24 mouse cellular contexts compared by ENCODE assay signal in genomic region chr4:149173661-149174060, GRCm38 (mm10). TPM values are rescaled to one million over a fixed set of nuclear protein-coding genes. Genes with fewer than 3 reads are reported as not detected.
DNase-seq lines count a peak whose midpoint lies in the region; ATAC-seq lines count a peak whose summit lies in the region.
"Had no signal": no experiment of that assay in that cellular context is flagged by ENCODE, and none has a peak within 500 bp of the region (broad histone marks: within the 10 kb centered on the region; RNA-seq: fewer than 3 reads in every experiment).

No protein-coding gene starts in this region.

- H3K4me2 ChIP-seq in forebrain, embryonic 12.5 days, result no peak overlapping the region
- H3K4me2 ChIP-seq in forebrain, embryonic 16.5 days (ENCODE audit: low read length), result no peak overlapping the region
- no peak overlapping the region for H3K4me2 ChIP-seq in midbrain, embryonic 13.5 days (replicated peaks)
- H3K4me2 ChIP-seq in midbrain, embryonic 14.5 days (ENCODE audit: low read length), result no peak overlapping the region
- H3K4me2 ChIP-seq: hindbrain, embryonic 15.5 days had no signal

- no peak for ATAC-seq in forebrain, embryonic 12.5 days (ENCODE audit: low FRiP score)
- ATAC-seq in forebrain, embryonic 16.5 days, result no peak
- no peak for ATAC-seq in midbrain, embryonic 13.5 days
- ATAC-seq in midbrain, embryonic 14.5 days (ENCODE audit: low FRiP score, low TSS enrichment), result no peak
- ATAC-seq in monocyte, adult 5-6 weeks (replicated peaks; ENCODE audit: insufficient number of reproducible peaks, low FRiP score, low TSS enrichment, poor library complexity, severe bottlenecking), result peak; percentile 59
- ATAC-seq: forebrain, embryonic 14.5 days had no signal

- H3K27me3 ChIP-seq in forebrain, embryonic 12.5 days, result no peaks in the 10 kb centered on the region
- no peaks in the 10 kb centered on the region for H3K27me3 ChIP-seq in forebrain, embryonic 16.5 days (replicated peaks; ENCODE audit: control insufficient read depth, insufficient read depth, low read length)
- H3K27me3 ChIP-seq in midbrain, embryonic 13.5 days, result no peaks in the 10 kb centered on the region
- H3K27me3 ChIP-seq in midbrain, embryonic 14.5 days (ENCODE audit: control insufficient read depth, insufficient read depth, low read length), result no peaks in the 10 kb centered on the region
- H3K27me3 ChIP-seq: hindbrain, embryonic 15.5 days had no signal

- H3K27ac ChIP-seq in forebrain, embryonic 12.5 days, result 0 out of 2 replicates have a peak overlapping the region, but pooled peaks have one; percentile 5
- H3K27ac ChIP-seq in forebrain, embryonic 16.5 days (ENCODE audit: low read length), result no peak overlapping the region
- 0 out of 2 replicates have a peak overlapping the region, but pooled peaks have one; percentile 5 for H3K27ac ChIP-seq in midbrain, embryonic 13.5 days
- no peak overlapping the region for H3K27ac ChIP-seq in midbrain, embryonic 14.5 days (replicated peaks; ENCODE audit: low read depth, low read length)
- H3K27ac ChIP-seq: embryonic facial prominence, embryonic 10.5 days; liver, embryonic 14.5 days had no signal

- peaks cover 24% of the 10 kb centered on the region for H3K36me3 ChIP-seq in forebrain, embryonic 12.5 days (replicated peaks)
- H3K36me3 ChIP-seq in forebrain, embryonic 16.5 days (ENCODE audit: control insufficient read depth, insufficient read depth), result peaks cover 7% of the 10 kb centered on the region
- H3K36me3 ChIP-seq in midbrain, embryonic 13.5 days, result peaks cover 32% of the 10 kb centered on the region
- H3K36me3 ChIP-seq in midbrain, embryonic 14.5 days (ENCODE audit: control insufficient read depth, insufficient read depth, low read length), result peaks cover 29% of the 10 kb centered on the region

- H3K9ac ChIP-seq in forebrain, embryonic 12.5 days, result no peak overlapping the region
- H3K9ac ChIP-seq in forebrain, embryonic 16.5 days (replicated peaks; ENCODE audit: low read depth, low read length), result no peak overlapping the region
- H3K9ac ChIP-seq in midbrain, embryonic 13.5 days (replicated peaks), result no peak overlapping the region
- H3K9ac ChIP-seq in midbrain, embryonic 14.5 days (replicated peaks; ENCODE audit: low read length), result no peak overlapping the region
- H3K9ac ChIP-seq: hindbrain, embryonic 15.5 days; liver, embryonic 14.5 days had no signal

- H3K9me3 ChIP-seq in forebrain, embryonic 12.5 days, result no peaks in the 10 kb centered on the region
- no peaks in the 10 kb centered on the region for H3K9me3 ChIP-seq in forebrain, embryonic 16.5 days (ENCODE audit: control insufficient read depth, low read length)
- no peaks in the 10 kb centered on the region for H3K9me3 ChIP-seq in midbrain, embryonic 13.5 days
- H3K9me3 ChIP-seq in midbrain, embryonic 14.5 days (ENCODE audit: control insufficient read depth, low read length), result no peaks in the 10 kb centered on the region
- H3K9me3 ChIP-seq: embryonic facial prominence, embryonic 10.5 days; hindbrain, embryonic 15.5 days; megakaryocyte, embryonic 14.5 days had no signal

- H3K4me3 ChIP-seq in forebrain, embryonic 12.5 days (replicated peaks), result no peak overlapping the region
- no peak overlapping the region for H3K4me3 ChIP-seq in forebrain, embryonic 16.5 days (replicated peaks; ENCODE audit: low read length)
- no peak overlapping the region for H3K4me3 ChIP-seq in midbrain, embryonic 13.5 days (replicated peaks)
- H3K4me3 ChIP-seq in midbrain, embryonic 14.5 days (replicated peaks; ENCODE audit: low read depth, low read length), result no peak overlapping the region
- H3K4me3 ChIP-seq: embryonic facial prominence, embryonic 10.5 days; hindbrain, embryonic 15.5 days; megakaryocyte, embryonic 14.5 days had no signal

- 0 out of 2 replicates have a peak, but pooled peaks cover 6% of the 10 kb centered on the region for H3K4me1 ChIP-seq in forebrain, embryonic 12.5 days
- no peaks in the 10 kb centered on the region for H3K4me1 ChIP-seq in forebrain, embryonic 16.5 days (replicated peaks; ENCODE audit: control insufficient read depth, insufficient read depth, low read length)
- H3K4me1 ChIP-seq in midbrain, embryonic 13.5 days (replicated peaks), result 0 out of 2 replicates have a peak, but pooled peaks cover 6% of the 10 kb centered on the region
- no peaks in the 10 kb centered on the region for H3K4me1 ChIP-seq in midbrain, embryonic 14.5 days (ENCODE audit: control insufficient read depth, insufficient read depth, low read length)

- 93% methylated on average over 6 of the region's 6 CpGs for WGBS in forebrain, embryonic 12.5 days
- 88% methylated on average over 6 of the region's 6 CpGs for WGBS in forebrain, embryonic 16.5 days
- WGBS in midbrain, embryonic 13.5 days, result 90% methylated on average over 6 of the region's 6 CpGs
- WGBS in midbrain, embryonic 14.5 days, result 93% methylated on average over 6 of the region's 6 CpGs

- DNase-seq in layer of hippocampus, adult 9-11 months, result peak; percentile 61
- no peak for DNase-seq in layer of hippocampus, adult 9-10 months (ENCODE audit: low spot score)
- DNase-seq in midbrain, embryonic 14.5 days, result no peak
- DNase-seq in heart, postnatal 4 days, result no peak
- DNase-seq: adrenal gland, adult 2 months; cerebellum, adult 11-12 months; cerebellum, postnatal 36 days; kidney, adult 11 months; kidney, postnatal 10 days; retina, postnatal 1 day; right cerebral cortex, postnatal 4 days; thymus, postnatal 25 days had no signal

RNA-seq across cellular contexts. Expression of gene Pgd, which starts 7.1 kb away (rescaled TPM):
- 110 and 118 TPM in 2 replicates for polyA plus RNA-seq in forebrain, embryonic 12.5 days (2016; fragmentation: Nextera tagmentation; extraction: Ambion mirVana)
- polyA plus RNA-seq in forebrain, embryonic 16.5 days (2015; fragmentation: Nextera tagmentation; extraction: Ambion mirVana), result 94.6 and 94.7 TPM in 2 replicates
- polyA plus RNA-seq in midbrain, embryonic 13.5 days (2015; fragmentation: Nextera tagmentation; extraction: Ambion mirVana), result 116 and 118 TPM in 2 replicates
- 50.6 and 73.5 TPM in 2 replicates for polyA plus RNA-seq in midbrain, embryonic 14.5 days (2014; fragmentation: Nextera tagmentation; extraction: Ambion mirVana)
- 68.2 to 81.0 TPM (median 69.9 TPM) in 3 replicates for total RNA-seq in monocyte, adult 5-6 weeks (2017)
- 10 to 100 TPM; 50.1 to 55.5 TPM for total RNA-seq in heart, postnatal 4 days (2021)

RNA-seq across cellular contexts. Expression of gene Cenps, which starts 36.2 kb away (rescaled TPM):
- 49.7 and 51.1 TPM in 2 replicates for polyA plus RNA-seq in forebrain, embryonic 12.5 days (2016; fragmentation: Nextera tagmentation; extraction: Ambion mirVana)
- 22.2 and 24.9 TPM in 2 replicates for polyA plus RNA-seq in forebrain, embryonic 16.5 days (2015; fragmentation: Nextera tagmentation; extraction: Ambion mirVana)
- 22.9 and 24.6 TPM in 2 replicates for polyA plus RNA-seq in midbrain, embryonic 13.5 days (2015; fragmentation: Nextera tagmentation; extraction: Ambion mirVana)
- polyA plus RNA-seq in midbrain, embryonic 14.5 days (2014; fragmentation: Nextera tagmentation; extraction: Ambion mirVana), result 16.9 and 20.2 TPM in 2 replicates
- 0.58 to 4.5 TPM in 2 of 3 replicates, not detected in the other for total RNA-seq in monocyte, adult 5-6 weeks (2017)
- total RNA-seq in heart, postnatal 4 days (2021), result 10 to 100 TPM; 13.1 to 14.9 TPM

RNA-seq across cellular contexts. Expression of gene Cort, which starts 47.1 kb away (rescaled TPM):
- 0.60 TPM in 1 of 2 replicates, not detected in the other for polyA plus RNA-seq in forebrain, embryonic 12.5 days (2016; fragmentation: Nextera tagmentation; extraction: Ambion mirVana)
- polyA plus RNA-seq in forebrain, embryonic 16.5 days (2015; fragmentation: Nextera tagmentation; extraction: Ambion mirVana), result 1.4 and 1.8 TPM in 2 replicates
- 0.42 and 0.53 TPM in 2 replicates for polyA plus RNA-seq in midbrain, embryonic 13.5 days (2015; fragmentation: Nextera tagmentation; extraction: Ambion mirVana)
- polyA plus RNA-seq in midbrain, embryonic 14.5 days (2014; fragmentation: Nextera tagmentation; extraction: Ambion mirVana), result 0.93 TPM in 1 of 2 replicates, not detected in the other
- not detected in 3 replicates for total RNA-seq in monocyte, adult 5-6 weeks (2017)
- total RNA-seq in heart, postnatal 4 days (2021), result 1 to 10 TPM in 1 of 2 experiments, under 1 TPM in 1; 0.71 to 1.2 TPM
- total RNA-seq: neutrophil, adult 5-6 weeks had no signal
- polyA plus RNA-seq: adrenal gland, adult 2 months; heart, postnatal 0 days; liver, embryonic 14.5 days; testis, adult 2 months had no signal

Comparison
In these comparisons a context has a peak if more than half of its experiments do, and no peak if none do; other contexts are left out.
1. H3K27ac ChIP-seq: peak in forebrain, embryonic 12.5 days (single experiment) and midbrain, embryonic 13.5 days (single experiment); none in forebrain, embryonic 16.5 days (single experiment) and midbrain, embryonic 14.5 days (single experiment).